Mouse (Mus musculus) testis, adult 2 months (tissue): ENCODE results near the gene Ppp4r2. TPM values are rescaled to one million over a fixed set of nuclear protein-coding genes. Genes with fewer than 3 reads are reported as not detected.

ENCODE experiments used
- H3K27ac ChIP-seq: fragments of 200-500 bp; 2 replicates; pipeline ENCODE4 v1.5.1; 2012; ENCODE audit warnings: low read depth, low read length; ENCODE audit not compliant: control insufficient read depth, insufficient read depth
- H3K27me3 ChIP-seq: fragments of 200-500 bp; 2 replicates; pipeline ENCODE4 v1.6.1; 2012; ENCODE audit warnings: mild to moderate bottlenecking, low read length, moderate library complexity; ENCODE audit not compliant: control insufficient read depth, insufficient read depth
- H3K36me3 ChIP-seq: fragments of 200-500 bp; 2 replicates; pipeline ENCODE4 v1.6.1; 2012; ENCODE audit warnings: mild to moderate bottlenecking, low read length; ENCODE audit not compliant: control insufficient read depth, insufficient read depth
- H3K4me1 ChIP-seq: fragments of 200-500 bp; 2 replicates; pipeline ENCODE4 v1.6.1; 2012; ENCODE audit warnings: low read length; ENCODE audit not compliant: control insufficient read depth, insufficient read depth
- H3K4me3 ChIP-seq: fragments of 200-500 bp; 2 replicates; pipeline ENCODE4 v1.5.1; 2012; ENCODE audit warnings: low read depth, mild to moderate bottlenecking, low read length, moderate library complexity, mixed read lengths; ENCODE audit not compliant: control insufficient read depth
- CTCF ChIP-seq: fragments of 200-500 bp; IDR thresholded peaks from 2 replicates; pipeline ENCODE4 v1.5.1; 2012; ENCODE audit warnings: low read depth, mild to moderate bottlenecking, inconsistent platforms, low read length, moderate library complexity; ENCODE audit not compliant: control insufficient read depth, insufficient read depth, insufficient replicate concordance
- POLR2A ChIP-seq: fragments of 200-500 bp; IDR thresholded peaks from 2 replicates; pipeline ENCODE4 v1.6.1; 2012; ENCODE audit warnings: low read depth, mild to moderate bottlenecking, inconsistent platforms, low read length, moderate library complexity; ENCODE audit not compliant: control insufficient read depth
- polyA plus RNA-seq: library from polyadenylated mRNA; depleted of rRNA; stranded (reverse); fragments of >200 nt; gene quantifications from 2 replicates; pipeline ENCODE4 v1.2.3, GENCODE M21; 2012

Ppp4r2 gene
- polyA plus RNA-seq, 1 experiment, result 43.6 TPM

DNA sequence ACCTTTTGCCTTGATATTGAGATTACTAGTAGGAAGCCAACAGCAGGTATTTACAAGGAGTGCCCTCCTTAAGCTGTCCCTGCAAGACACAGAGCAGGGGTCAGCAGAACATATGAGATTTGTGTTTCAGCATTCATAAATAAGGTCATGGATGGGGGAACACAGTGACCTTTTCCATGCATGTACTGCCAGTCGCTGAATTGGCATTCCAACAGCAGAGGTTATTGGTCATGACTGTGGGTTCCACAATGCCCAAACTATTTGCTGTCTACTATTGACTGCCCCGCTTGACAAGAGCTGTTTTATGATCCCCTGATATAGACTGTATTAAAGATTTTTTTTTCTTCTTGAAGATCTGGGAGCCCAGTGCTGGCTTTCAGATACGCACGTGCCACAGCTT lies 33.7 kb upstream of the Ppp4r2 start:
- Histone ChIP-seq H3K4me1 (no peaks in the 10 kb centered on the region), H3K4me3 (no peak overlapping the region), H3K27ac (no peak overlapping the region), H3K27me3 (no peaks in the 10 kb centered on the region), H3K36me3 (no peaks in the 10 kb centered on the region)
- TF ChIP-seq POLR2A (no peak), CTCF (no peak)

DNA sequence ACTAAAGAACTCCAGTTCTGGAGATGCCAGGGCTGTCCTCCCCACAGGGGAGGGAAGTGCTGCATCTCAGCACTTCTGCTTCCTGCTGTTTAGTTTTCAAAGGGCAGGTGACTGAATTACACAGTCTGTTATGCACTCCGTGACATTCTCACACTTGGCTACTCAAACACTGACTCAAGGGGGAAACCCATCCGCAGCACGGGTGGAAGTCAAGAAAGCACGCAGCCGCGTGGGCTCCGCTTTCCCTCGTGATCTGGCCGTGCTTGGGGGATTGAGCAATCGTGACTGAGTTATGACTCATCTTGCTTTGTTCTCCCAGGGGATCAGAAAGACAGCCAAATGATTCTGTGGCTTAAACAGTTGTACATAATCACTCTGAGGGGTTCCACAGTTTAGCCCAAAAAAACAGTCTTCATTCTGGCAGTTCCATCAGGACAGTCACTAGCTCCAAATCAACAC lies 32.9 kb upstream of the Ppp4r2 start:
- no peaks in the 10 kb centered on the region for H3K4me1 ChIP-seq
- H3K27me3 ChIP-seq, result no peaks in the 10 kb centered on the region
- no peaks in the 10 kb centered on the region for H3K36me3 ChIP-seq
- H3K4me3 ChIP-seq, result no peak overlapping the region
- no peak for TF ChIP-seq CTCF
- TF ChIP-seq POLR2A, result no peak
- no peak overlapping the region for H3K27ac ChIP-seq

DNA sequence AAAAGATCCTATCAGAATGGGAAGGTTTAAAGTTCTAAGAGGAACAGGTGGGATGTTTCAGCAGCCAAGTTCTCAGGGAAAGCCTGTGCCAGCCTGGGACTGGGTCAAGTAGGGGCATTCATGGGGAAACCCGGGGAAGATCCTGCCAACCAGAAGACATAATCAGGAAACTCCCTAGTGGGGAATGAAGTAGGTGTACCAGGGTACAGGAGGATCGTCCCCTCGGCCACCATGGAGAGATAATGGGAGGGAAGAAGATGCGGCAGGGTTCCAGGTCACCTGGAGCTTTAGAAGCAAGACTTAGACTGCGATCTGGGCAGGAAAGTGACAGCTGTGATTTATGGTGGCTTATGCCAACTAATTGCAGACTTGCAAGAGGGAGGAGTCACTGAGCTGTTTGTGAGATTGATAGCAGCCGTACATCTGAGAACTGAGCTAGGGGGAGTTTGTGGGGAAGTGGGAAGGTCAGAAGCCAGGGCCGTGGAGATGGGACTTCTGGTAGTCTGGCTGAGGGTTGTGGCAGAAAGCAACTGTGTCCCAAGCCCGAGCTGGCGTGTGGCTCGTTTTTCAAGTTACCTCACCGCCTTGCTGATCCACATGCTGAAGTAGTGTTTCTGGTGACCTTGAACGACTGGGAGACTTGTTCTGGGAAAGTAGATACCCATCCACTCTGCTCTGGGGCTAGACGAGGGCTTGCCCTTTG lies 30.9 kb upstream of the Ppp4r2 start:
- Histone ChIP-seq H3K4me1 (no peaks in the 10 kb centered on the region), H3K4me3 (no peak overlapping the region), H3K27ac (no peak overlapping the region), H3K36me3 (no peaks in the 10 kb centered on the region), H3K27me3 (no peaks in the 10 kb centered on the region)
- TF ChIP-seq POLR2A (no peak), CTCF (no peak)

DNA sequence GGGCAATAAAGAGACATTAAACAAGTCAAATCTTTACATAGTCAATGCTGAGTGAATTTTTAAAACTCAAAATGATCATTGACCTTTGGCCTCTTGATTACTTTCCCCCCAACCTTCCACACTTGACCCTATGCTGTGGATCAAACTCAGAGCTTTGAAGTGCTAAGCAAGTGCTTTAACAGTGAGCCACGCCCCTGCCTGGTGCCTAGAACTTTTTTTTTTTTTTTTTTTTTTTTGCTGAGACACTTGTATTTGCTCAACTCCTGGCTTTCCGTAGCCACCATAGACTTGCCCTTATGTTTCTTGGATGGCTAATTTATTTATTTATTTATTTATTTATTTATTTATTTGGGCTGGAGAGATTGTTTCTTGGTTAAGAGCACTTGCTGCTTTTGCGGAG lies 30.2 kb upstream of the Ppp4r2 start:
- Histone ChIP-seq H3K27ac (no peak overlapping the region), H3K4me1 (no peaks in the 10 kb centered on the region), H3K27me3 (no peaks in the 10 kb centered on the region), H3K36me3 (no peaks in the 10 kb centered on the region), H3K4me3 (no peak overlapping the region)
- TF ChIP-seq CTCF (no peak), POLR2A (no peak)

GRCm38 (mm10) chr6:100807187-100807586 lies 26.2 kb upstream of the Ppp4r2 start:
- no peak for TF ChIP-seq CTCF
- TF ChIP-seq POLR2A, result no peak
- H3K27ac ChIP-seq, result no peak overlapping the region

GRCm38 (mm10) chr6:100807746-100808145 lies 25.7 kb upstream of the Ppp4r2 start:
- Histone ChIP-seq H3K27ac (no peak overlapping the region), H3K4me3 (no peak overlapping the region), H3K4me1 (no peaks in the 10 kb centered on the region), H3K27me3 (no peaks in the 10 kb centered on the region), H3K36me3 (no peaks in the 10 kb centered on the region)
- TF ChIP-seq CTCF, result no peak

More at GRCm38 (mm10) chr6:100807187-100807586, 26.2 kb upstream of the Ppp4r2 start:
- Histone ChIP-seq H3K4me3 (no peak overlapping the region), H3K4me1 (no peaks in the 10 kb centered on the region), H3K27me3 (no peaks in the 10 kb centered on the region), H3K36me3 (no peaks in the 10 kb centered on the region)

GRCm38 (mm10) chr6:100808221-100808778 lies 25.1 kb upstream of the Ppp4r2 start:
- TF ChIP-seq POLR2A (no peak), CTCF (no peak)
- Histone ChIP-seq H3K4me1 (no peaks in the 10 kb centered on the region), H3K4me3 (no peak overlapping the region), H3K27ac (no peak overlapping the region), H3K27me3 (no peaks in the 10 kb centered on the region), H3K36me3 (no peaks in the 10 kb centered on the region)
